Mouse (Mus musculus): ENCODE results near the gene Rhpn2.
"Not testable (repeated sequence)": the region's sequence is repeated elsewhere in the genome, so short reads cannot be mapped to it uniquely, and the experiment has no call there.

The Rhpn2 gene

DNA sequence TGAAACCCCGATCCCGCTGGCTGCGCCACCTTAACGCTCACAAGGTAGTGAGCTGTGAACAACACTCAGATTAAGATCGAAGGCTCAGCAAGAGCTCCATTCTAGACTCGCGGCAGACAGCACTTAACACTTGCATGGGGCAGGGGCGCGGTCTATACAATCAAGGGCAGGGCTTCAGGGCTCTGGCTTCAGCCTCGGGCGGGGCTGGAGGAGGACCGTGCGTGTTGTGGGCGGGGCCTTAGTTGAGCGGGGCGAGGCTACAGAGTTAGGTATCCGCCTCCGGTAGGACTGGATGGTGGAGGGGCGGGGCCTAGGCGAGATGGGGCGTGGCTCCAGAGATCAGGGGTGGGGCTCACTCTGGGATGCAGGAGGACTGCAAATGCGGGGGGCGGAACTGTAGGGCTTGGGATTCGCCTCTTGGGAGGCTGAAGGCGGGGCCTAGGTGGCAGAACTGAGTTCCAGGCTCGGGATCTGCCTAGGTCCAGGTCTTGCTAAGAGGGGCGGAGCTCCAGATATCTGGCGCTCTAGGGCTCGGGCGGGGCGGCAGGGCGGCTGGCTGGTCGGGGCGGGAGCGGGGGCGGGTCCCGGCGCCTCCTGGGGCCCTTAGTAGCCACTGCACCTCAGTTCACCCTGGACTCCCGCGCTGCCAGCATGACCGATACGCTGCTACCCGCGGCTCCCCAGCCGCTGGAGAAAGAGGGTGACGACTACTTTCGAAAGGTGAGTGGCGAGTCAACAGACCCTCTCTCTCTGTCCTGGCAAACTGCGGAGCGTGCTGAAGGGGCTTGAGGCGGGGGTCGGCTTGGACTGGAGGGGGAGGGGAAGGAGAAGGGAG lies at the start of gene Rhpn2:
Gene Rhpn2 (plus strand): TSS at position 479 of the 835 bp plus-strand sequence.
- DNase-seq (ENCODE audit: low read depth in 1 of 2, low spot score in 2 of 2) = peak; percentile 78 to 81

DNA sequence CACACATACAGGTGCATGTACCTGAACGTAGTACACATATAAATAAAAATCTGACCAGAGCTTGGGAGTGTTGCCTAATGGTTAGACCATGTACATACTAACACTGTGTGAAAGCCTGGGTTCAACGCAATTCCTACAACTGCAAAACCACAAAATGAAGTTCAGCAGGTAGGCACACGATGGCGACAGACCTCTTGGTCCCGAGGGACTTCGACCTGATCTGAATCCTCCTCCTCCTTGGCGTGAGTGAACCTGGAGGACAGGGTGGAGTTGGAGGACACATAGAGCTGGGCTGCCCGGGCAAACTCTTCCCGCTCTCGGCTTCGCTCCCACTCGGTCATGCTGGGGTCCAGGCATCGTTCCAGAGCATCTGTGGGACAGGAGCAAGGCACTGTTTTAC lies 40.5 kb upstream of the Rhpn2 start:
- no peak for DNase-seq (ENCODE audit: low read depth in 1 of 2, low spot score in 2 of 2)

DNA sequence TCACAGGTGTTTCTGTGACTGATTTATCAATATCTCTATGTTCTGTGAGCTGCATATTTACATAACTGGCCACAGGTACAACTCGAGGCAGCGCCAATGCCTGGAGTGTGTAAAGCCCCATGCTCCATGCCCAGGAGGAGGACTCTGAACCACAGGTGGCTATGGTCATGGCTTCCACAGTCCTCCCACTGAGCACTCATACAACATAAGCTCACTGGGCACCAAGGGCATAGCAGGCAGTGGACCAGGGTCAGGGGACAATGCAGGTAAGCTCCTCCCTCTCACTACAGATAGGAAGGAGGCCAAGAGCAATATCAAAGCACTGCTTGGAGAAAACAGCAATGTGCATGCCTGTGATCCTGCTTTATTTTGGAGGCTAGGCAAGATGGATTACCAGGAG lies 38.3 kb upstream of the Rhpn2 start:
- no peak for DNase-seq (ENCODE audit: low read depth in 1 of 2, low spot score in 2 of 2)

DNA sequence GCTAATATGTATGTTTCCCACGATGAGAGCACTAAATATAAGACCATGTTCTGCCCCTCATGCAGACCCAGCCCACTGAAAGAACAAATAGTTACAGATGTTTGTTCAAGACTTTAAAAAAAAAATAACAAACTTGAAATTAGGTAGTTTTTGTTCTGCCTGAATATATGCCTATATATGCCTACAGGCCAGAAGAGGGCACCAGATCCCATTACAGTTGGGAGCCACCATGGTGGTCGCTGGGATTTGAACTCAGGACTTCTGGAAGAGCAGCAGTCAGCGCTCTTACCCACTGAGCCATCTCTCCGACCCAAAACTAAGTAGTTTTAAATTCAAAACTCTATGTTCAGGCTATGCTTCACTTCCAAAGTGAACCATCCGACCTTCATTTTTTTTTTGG lies 36.1 kb upstream of the Rhpn2 start:
- DNase-seq (ENCODE audit: low read depth in 1 of 2, low spot score in 2 of 2) = no peak

DNA sequence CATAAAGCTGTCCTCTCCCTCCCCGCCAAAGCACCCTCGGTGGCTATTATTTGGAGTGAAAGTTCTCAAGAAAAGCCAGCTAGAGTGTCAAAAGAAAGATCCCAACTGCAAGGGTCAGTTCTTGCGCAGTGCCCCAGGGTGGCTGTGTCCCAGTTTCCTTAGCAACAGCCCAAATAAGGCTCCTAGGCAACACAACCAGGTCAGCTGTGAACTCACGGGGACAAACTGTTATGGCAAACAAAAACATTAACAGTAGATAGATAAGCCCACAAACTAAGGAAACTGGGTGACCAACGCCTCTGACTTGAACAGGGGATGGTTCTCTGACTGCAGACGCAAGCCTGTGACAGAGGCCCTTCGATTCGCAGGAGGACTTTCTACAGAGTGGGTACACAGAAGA lies 34.3 kb upstream of the Rhpn2 start:
- no peak for DNase-seq (ENCODE audit: low read depth in 1 of 2, low spot score in 2 of 2)

DNA sequence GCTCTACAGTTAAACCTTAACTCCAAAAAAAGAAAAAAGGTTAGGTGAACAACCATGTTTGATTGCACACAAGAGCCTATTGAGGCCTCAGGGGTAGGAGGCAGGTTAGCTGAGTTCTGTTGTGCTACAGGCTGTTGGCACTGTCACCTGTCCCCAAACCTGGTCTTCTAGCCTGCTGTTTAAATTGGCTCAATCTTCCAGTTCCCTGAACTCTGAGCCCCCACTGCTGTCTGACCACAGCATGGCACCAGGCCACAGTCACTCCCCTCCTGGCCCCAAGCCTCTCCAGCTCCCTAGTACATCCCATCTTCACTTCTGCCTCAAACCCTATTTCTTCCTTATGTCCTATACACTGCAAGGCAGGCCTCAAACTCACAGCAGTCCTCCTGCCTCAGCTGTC lies 33.2 kb upstream of the Rhpn2 start:
- no peak for DNase-seq (ENCODE audit: low read depth in 1 of 2, low spot score in 2 of 2)

DNA sequence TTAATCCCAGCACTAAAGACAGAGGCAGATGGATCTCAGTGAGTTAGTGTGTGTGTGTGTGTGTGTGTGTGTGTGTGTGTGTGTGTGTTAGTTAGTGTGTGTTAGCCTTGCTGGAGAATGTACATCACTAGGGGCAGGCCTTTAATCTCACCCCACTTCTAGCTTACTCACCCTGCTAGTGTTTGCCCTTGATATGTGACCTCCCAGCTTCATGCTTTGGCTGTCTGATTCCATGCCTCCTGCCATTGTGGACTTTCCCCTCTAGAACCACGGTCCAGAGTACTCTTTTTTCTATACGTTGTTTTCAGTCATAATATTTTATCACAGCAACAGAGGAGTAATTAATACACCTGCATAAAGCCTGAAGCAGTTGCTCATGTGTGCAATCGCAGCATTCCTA lies 22.8 kb upstream of the Rhpn2 start:
- DNase-seq (ENCODE audit: low read depth in 1 of 2, low spot score in 2 of 2) = no peak

DNA sequence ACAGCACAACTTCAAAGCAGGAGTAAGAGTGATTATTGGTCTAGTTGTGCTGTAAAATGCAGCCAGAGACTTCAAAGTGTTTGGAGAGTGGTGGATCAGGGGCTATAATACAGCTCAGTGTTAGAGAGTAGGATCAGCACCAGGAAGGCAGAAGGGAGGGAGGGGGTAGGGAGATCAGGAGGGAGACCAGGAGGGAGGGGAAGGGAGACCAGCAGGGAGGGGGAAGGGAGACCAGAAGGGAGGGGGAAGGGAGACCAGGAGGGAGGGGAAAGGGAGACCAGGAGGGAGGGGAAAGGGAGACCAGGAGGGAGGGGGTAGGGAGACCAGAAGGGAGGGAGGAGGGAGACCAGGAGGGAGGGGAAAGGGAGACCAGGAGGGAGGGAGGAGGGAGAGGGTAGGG lies 19.8 kb upstream of the Rhpn2 start:
- no peak for DNase-seq (ENCODE audit: low read depth in 1 of 2, low spot score in 2 of 2)

DNA sequence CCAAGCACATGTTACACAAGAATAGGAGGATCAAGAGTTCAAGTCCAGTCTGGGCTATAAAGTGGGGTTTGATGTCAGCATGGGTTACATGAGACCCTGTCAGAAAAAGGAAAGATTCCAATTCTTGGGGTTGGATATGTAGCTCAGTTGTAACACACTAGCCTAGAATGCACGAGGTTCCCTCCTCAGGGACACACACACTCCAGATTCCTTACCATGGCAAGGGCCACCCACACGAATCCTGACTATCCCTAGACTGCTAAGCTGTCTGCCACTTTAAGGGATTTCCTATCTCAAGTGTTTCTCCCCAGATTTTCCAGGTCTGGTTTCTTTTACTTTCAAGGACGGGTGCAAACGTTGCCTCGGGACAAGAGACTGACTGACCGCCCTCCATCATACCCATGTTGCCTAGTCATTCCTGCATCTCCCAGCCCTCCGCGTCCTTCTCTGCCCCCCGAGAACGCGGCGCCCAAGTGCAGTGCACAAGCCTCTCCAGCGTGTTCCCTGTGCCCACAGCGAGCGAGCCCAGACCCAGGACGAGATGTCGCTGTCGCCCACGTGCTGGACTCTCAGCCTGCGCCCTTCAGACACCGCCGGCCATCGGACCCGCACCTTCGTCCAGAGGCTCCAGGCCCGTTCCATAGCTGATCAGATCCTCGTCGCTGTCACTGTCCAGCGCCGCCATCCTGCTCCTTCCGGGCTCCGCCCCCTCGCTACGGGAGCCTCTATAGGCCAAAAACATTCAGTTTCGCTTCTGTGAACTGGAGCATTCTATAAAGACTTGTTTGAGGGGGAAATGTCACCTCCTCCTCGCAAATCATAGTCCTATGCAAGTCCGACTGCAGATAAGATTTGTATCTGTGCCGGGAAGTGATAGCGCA lies 16.0 kb upstream of the Rhpn2 start, which contains the start of gene Gpatch1:
Gene Gpatch1 (minus strand): TSS at position 712 of the 881 bp plus-strand sequence.
- peak; percentile 55 to 78 for DNase-seq (ENCODE audit: low read depth in 1 of 2, low spot score in 2 of 2)

DNA sequence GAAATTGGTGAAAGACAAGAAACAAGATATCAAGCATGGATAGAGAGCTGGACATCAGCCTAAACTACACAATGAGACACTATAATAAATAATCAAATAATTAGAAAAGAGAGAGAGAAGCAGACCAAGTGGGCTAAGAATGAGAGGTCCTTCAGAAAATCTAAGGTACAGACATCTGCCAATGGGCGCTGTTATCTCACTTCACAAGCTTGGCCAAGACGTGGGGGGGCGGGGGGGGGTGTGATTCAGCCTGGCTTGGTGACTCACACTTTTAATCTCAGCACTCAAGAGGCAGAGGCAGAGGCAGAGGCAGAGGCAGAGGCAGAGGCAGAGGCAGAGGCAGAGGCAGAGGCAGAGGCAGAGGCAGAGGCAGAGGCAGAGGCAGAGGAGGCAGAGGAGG lies 14.7 kb upstream of the Rhpn2 start:
- not testable (repeated sequence) for DNase-seq (ENCODE audit: low read depth in 1 of 2, low spot score in 2 of 2)

DNA sequence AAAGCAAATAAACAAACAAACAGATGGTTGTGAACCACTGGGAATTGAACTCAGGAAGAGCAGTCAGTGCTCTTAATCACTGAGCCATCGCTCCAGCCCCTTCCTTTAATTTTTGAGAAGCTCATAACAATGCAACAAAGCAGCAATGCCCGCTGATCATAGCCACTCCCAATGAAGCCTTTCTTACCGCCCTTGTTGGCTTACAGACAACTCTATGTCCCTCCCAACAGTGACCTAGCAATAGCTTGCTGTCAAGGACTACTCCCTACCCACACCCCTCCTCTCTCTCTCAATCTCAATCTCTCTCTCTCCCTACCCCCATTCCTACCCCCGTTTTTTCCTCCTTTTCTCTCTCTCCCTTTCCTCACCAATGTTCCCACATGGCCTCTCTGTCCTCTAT lies 14.2 kb upstream of the Rhpn2 start:
- DNase-seq (ENCODE audit: low read depth in 1 of 2, low spot score in 2 of 2) = no peak

DNA sequence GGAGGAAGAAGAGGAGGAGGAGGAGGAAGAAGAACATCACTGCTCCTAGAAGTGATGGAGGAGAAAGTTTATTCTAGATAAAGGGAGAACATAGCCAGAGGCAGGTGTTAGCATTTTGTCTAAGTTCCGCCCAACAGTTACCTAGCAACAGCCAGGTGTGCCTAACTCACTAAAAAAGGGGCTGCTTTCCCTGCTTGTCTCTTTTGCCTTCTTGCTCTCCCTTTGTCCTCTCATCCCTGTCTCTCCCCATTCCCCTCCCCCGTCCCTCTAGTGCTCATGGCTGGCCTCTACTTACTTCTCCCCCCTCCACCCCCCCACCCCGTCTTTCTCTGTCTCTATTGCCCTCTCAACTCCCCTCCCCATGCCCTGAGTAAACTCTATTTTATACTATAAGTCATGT lies 11.8 kb upstream of the Rhpn2 start:
- no peak for DNase-seq (ENCODE audit: low read depth in 1 of 2, low spot score in 2 of 2)

DNA sequence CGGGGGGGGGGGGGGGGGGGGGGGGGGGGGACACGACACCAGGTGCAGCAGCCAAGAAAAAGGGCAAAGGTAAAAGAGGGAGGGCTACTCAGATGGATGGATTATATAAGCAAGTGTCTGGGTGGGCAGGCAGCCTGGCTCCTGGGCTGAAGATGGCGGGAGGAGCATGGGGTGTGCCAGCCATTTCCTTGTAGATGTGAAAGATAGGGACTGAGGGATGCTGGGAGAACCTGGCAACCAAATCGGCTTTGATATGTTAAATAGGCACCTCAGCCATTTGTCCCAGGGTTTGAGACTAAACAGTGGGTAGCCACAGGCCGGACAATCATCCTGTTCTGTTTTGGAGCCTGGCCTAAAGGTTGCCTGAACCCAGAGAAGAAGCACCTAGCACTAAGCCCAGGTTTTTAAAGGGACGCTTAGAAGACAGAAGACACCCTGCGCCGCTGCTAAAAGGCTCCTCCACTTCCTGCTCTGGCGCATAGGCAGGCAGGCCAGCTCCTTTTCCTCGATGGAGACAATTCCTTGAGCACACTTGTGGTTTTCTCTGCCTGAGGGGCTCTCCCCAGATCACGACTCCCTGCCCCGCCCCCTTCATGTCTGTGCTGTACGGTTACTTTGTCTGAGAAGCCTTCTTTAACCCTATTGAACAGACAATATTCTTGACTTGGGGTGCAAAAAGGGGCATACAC lies 11.1 kb upstream of the Rhpn2 start:
- DNase-seq (ENCODE audit: low read depth in 1 of 2, low spot score in 2 of 2) = no peak

DNA sequence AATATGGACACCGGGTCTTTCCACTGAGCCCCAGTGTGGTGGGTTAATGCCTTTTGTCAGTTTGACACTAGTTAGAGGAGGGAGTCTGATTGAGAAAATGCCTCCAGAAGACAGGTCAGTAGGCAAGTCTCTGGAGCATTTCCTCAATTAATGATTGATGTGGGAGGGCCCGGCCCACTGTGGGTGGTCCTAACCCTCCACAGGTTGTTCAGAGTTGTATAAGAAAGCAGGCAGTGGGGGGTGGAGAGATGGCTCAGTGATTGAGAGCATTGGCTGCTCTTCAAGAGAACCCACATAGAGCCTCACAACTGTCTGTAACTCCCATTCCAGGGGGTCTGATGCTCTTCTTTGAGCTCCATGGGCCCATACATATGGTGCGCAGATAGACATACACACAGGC lies 2.4 kb upstream of the Rhpn2 start:
- no peak for DNase-seq (ENCODE audit: low read depth in 1 of 2, low spot score in 2 of 2)

DNA sequence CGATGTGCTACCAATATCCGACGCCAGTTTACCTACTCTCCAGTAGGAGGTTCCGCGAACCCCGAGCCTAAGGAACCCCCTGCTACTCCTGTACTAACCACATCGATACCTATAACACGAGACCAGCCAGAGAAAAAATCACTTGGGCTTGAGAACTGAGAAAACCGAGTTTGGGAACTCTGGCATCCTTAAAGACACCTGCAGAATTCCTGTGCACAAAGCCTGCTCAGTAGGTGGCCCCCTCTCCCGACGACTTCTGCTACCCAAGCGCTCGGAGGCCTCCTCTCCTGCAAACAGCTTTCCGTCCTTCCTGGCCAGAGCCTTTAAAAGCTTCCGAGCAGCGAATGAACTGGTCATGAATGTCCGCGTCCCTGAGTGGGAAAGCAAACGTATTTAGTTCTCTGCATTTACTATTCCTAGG lies 729 bp upstream of the Rhpn2 start:
- no peak for DNase-seq (ENCODE audit: low read depth in 1 of 2, low spot score in 2 of 2)

DNA sequence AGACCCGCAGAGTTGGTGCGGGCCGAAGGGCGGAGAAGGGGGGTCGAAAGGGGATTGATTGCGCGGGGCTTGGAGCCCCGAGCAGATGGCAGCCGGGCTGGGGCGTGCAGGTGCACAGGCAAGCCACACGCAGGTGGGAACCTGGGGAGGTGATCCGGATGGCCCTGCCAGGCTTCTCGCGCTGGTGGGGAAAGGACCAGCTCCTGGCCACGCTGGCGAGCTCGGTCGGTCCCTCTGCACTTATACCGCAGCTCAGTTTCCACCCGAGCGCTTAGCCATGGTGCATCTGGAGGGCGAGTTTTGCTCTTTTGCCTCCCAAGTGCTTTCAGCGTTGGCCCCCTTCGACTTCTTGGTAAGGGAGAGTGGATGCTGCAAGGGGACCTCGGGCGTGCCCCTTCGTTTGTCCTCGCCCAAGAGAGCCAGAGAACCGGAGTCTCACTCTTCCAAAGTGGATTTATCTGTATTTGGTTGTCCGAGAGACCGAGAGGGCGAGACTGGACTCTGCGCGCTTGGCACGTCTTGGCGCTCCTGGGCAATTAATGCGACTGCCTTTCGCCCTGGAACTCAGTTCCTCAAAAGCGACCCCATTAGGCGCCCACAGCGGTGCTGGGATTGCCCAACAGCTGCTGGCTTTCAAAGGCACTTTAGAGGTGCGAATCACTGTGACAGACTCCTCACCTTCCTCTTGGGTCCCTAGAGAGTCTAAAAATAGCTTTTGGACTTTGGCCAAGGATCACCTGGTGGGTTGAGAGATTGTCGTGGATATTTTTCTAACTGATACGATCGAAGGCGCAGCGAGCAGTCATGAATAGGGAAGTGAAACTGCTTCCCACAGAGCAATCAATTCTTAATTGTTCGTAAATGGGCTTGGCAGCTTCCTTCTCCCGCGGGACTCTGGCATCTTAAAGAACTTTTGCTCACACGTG lies 820 bp downstream of the Rhpn2 start:
- DNase-seq (ENCODE audit: low read depth in 1 of 2, low spot score in 2 of 2) = peak in 1 of 2 experiments; percentile 10

DNA sequence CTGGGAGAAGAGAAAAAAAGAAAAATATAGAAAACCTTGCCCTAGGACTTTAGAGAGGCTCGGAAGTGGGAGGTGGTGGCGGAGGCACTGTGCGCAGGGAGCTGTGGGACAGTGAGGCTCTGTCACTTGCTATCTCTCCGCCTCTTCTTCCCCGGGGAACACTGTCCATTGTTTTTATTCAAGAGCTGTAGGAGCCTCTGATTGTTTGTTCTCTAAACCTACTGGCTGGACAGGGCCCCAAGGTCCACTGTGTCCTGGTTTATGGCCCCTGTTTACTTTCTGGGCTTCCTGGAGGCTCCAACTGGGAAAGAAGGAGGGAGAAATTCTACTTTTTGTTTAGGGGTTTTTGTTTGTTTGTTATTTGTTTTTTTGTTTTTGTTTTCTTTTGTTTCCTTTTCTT lies 6.2 kb downstream of the Rhpn2 start:
- no peak for DNase-seq (ENCODE audit: low read depth in 1 of 2, low spot score in 2 of 2)

DNA sequence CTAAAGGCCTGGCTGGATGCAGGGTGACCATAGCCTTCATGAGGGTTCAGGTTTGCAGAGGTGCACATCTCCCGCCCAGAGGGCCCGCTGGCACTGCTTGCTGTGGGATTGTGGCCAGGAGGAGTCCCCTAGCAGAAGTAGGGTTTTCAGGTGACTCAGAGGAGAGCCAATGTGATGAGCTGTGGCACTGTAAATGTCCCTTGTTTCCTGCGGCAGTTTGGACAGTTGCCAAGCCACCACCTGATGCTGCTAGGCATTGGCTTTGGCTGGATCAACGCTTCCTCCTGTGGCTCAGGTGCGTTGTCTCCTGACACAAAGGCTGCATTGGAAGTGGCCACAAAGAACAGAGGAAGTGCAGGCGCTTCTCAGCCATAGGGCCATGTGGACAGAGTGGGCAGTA lies 7.3 kb downstream of the Rhpn2 start:
- no peak for DNase-seq (ENCODE audit: low read depth in 1 of 2, low spot score in 2 of 2)

DNA sequence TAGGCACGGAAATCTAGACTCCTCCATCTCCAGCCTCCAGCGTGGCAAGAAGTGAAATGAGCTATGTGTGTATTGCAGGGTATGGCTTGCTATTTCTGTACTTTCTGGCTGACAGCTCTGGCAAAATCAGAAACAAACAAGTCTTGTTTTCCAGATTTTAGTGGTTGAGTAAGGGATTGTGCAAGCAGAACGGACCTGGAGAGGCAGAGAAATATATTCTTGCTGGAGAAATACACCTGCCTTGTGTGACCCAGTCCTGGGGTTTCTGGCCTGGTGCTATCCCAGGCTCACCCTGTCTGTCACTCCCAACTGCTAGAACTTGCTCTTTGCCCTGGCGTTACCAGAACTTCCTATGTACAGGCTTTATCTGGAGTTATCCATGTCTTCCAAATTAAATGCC lies 8.5 kb downstream of the Rhpn2 start:
- DNase-seq (ENCODE audit: low read depth in 1 of 2, low spot score in 2 of 2) = no peak

DNA sequence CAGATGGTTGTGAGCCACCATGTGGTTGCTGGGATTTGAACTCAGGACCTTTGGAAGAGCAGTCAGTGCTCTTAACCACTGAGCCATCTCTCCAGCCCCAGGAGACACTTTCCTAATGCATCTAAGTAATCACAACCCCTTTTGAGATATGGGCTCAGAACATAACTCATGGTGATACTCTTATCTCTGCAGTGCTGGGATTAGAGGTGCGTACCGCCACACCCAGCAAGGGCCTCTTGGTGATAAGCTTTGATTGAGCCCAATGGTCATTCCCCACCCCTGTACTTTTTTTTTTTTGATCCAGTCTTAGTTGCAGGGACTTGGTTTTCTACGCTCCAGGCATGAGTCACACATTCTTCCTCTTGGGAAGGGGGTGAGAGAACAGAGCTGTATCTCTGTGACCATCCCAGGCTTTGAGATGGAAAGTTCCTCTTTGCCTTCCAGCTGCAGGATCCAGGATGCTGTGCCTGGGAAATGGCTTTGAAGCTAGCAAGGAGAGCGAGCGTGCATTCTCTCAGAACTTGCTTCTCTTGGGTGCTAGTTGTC lies 10.9 kb downstream of the Rhpn2 start:
- DNase-seq (ENCODE audit: low read depth in 1 of 2, low spot score in 2 of 2) = no peak
